Mouse (Mus musculus): ENCODE measurements around the gene Llph.
"Not testable (repeated sequence)": the region's sequence is repeated elsewhere in the genome, so short reads cannot be mapped to it uniquely, and the experiment has no call there.

The Llph gene

GRCm38 (mm10) chr10:120226871-120227661 is at the start of gene Llph:
TSS of gene Llph (plus strand) at chr10:120227070.
- peak; percentile 75 for DNase-seq (ENCODE audit: low read depth)

- DNase-seq (ENCODE audit: low read depth), result no peak
Measured at GRCm38 (mm10) chr10:120182887-120183286, 44.0 kb upstream of the Llph start.

GRCm38 (mm10) chr10:120183342-120183741 is 43.5 kb upstream of the Llph start:
- DNase-seq (ENCODE audit: low read depth), result no peak

- DNase-seq (ENCODE audit: low read depth), result no peak
Measured at GRCm38 (mm10) chr10:120188513-120188912, 38.4 kb upstream of the Llph start.

- no peak for DNase-seq (ENCODE audit: low read depth)
Measured at GRCm38 (mm10) chr10:120189276-120189675, 37.6 kb upstream of the Llph start.

GRCm38 (mm10) chr10:120189782-120190181 is 37.1 kb upstream of the Llph start:
- no peak for DNase-seq (ENCODE audit: low read depth)

- DNase-seq (ENCODE audit: low read depth), result no peak
Measured at GRCm38 (mm10) chr10:120191165-120191564, 35.7 kb upstream of the Llph start.

GRCm38 (mm10) chr10:120192278-120192677 is 34.6 kb upstream of the Llph start:
- DNase-seq (ENCODE audit: low read depth), result no peak

GRCm38 (mm10) chr10:120193255-120193654 is 33.6 kb upstream of the Llph start:
- no peak for DNase-seq (ENCODE audit: low read depth)

GRCm38 (mm10) chr10:120197061-120197835 is 29.6 kb upstream of the Llph start:
- DNase-seq (ENCODE audit: low read depth), result no peak

- no peak for DNase-seq (ENCODE audit: low read depth)
Measured at GRCm38 (mm10) chr10:120201131-120201921, 25.5 kb upstream of the Llph start, which contains the start of gene Tmbim4. TSS of gene Tmbim4 (plus strand) at chr10:120201590.

GRCm38 (mm10) chr10:120201961-120202402 is 24.9 kb upstream of the Llph start, which contains the start of gene Irak3:
TSS of gene Irak3 (minus strand) at chr10:120202130.
- DNase-seq (ENCODE audit: low read depth), result peak; percentile 66

- no peak for DNase-seq (ENCODE audit: low read depth)
Measured at GRCm38 (mm10) chr10:120202467-120203250, 24.2 kb upstream of the Llph start.

GRCm38 (mm10) chr10:120204591-120205210 is 22.2 kb upstream of the Llph start:
- DNase-seq (ENCODE audit: low read depth), result no peak

- no peak for DNase-seq (ENCODE audit: low read depth)
Measured at GRCm38 (mm10) chr10:120208015-120208414, 18.9 kb upstream of the Llph start.

- DNase-seq (ENCODE audit: low read depth), result no peak
Measured at GRCm38 (mm10) chr10:120208575-120209538, 18.0 kb upstream of the Llph start.

GRCm38 (mm10) chr10:120209539-120209925 is 17.3 kb upstream of the Llph start:
- DNase-seq (ENCODE audit: low read depth), result no peak

- no peak for DNase-seq (ENCODE audit: low read depth)
Measured at GRCm38 (mm10) chr10:120210096-120210495, 16.8 kb upstream of the Llph start.

- DNase-seq (ENCODE audit: low read depth), result not testable (repeated sequence)
Measured at GRCm38 (mm10) chr10:120217099-120217498, 9.8 kb upstream of the Llph start.

- no peak for DNase-seq (ENCODE audit: low read depth)
Measured at GRCm38 (mm10) chr10:120218996-120219395, 7.9 kb upstream of the Llph start.
